Mouse (Mus musculus): ENCODE data around the gene Cdc20. TPM values are rescaled to one million over a fixed set of nuclear protein-coding genes. Genes with fewer than 3 reads are reported as not detected.

The Cdc20 gene
- total RNA-seq, 1 experiment from 2014 or later, result 2.7 TPM

GRCm38 (mm10) chr4:118424541-118425160 is 12.5 kb downstream of the Cdc20 start:
- ATAC-seq (ENCODE audit: extremely low read depth, insufficient number of reproducible peaks, low FRiP score, poor library complexity, severe bottlenecking), result no peak

DNA sequence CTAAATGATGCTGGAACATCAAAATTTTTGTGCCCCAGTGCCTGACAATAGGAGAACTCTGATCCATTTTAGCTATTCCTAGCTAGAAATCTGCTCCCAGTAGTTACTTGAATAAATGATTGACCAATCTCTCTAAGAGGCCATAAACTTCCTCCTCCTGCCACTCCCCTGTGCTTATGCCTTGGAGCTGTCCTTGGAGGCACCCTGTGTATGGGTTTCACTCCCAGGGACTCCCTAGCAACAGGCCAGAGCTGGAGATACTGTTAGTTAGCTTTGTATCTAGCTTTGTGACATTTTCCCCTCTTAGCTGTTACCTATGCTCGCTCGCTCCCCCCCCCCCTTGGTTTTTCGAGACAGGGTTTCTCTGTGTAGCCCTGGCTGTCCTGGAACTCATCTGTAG is 15.8 kb downstream of the Cdc20 start:
- ATAC-seq (ENCODE audit: extremely low read depth, insufficient number of reproducible peaks, low FRiP score, poor library complexity, severe bottlenecking), result no peak

- ATAC-seq (ENCODE audit: extremely low read depth, insufficient number of reproducible peaks, low FRiP score, poor library complexity, severe bottlenecking), result no peak
Observed at GRCm38 (mm10) chr4:118417112-118417797, 19.9 kb downstream of the Cdc20 start.

DNA sequence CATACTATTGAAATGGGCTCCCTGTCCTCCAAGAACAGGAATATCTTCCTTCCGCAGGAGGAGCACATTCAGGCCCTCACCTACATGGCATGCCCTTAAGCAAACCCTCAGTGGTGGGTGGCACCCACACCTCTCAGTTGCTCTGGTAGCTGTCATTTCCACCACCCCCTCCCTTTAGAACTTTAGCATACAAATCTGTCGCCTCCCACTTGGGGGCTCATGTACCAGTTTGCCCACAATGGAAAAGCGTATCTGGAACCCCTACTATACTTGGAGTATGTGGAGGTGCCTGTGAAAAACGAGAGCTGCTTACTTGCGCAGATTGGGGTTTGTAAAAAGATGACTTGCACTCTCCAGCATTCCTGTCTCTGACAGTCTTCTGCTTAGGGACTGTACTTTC is 20.8 kb downstream of the Cdc20 start:
- no peak for ATAC-seq (ENCODE audit: extremely low read depth, insufficient number of reproducible peaks, low FRiP score, poor library complexity, severe bottlenecking)

GRCm38 (mm10) chr4:118415779-118416178 is 21.4 kb downstream of the Cdc20 start:
- ATAC-seq (ENCODE audit: extremely low read depth, insufficient number of reproducible peaks, low FRiP score, poor library complexity, severe bottlenecking), result no peak

GRCm38 (mm10) chr4:118413553-118413952 is 23.6 kb downstream of the Cdc20 start:
- no peak for ATAC-seq (ENCODE audit: extremely low read depth, insufficient number of reproducible peaks, low FRiP score, poor library complexity, severe bottlenecking)

- no peak for ATAC-seq (ENCODE audit: extremely low read depth, insufficient number of reproducible peaks, low FRiP score, poor library complexity, severe bottlenecking)
Observed at GRCm38 (mm10) chr4:118410871-118411270, 26.3 kb downstream of the Cdc20 start.

DNA sequence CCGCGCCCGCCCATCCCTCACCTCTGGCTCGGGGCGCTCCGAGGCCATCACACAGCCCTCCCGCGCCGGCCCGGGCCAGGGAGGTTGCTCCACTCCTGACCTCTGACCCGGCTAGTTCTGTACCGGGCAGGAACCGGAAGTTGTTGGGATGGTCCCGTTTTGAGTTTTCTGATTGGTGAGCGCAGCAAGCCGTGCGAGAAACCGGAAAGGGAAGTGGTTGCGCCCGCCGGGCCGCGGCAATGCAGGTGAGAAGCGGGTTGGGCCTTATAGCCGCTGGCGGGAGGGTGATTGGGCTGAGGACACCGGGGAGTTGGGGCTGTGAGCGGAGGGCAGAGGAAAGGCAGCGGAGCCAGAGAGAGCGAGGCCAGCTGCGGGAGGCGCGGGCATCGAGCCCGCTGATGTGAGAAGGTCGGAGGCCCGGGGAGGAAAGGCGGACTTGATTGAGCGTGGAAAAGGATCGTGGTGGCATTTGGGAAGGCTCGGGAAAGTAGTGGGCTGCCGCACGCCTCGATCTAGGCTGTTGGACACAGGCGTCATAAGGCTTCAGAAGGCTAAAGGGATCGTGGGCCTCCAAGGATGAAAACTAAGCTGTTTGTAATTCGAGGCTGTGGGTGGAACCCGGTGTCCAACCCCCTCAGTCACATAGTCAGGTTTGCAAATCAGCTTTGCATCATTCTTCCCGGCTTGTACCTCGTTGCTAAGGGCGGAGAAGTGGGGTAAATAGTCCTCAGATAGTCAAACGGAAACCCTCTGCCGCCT is 27.8 kb downstream of the Cdc20 start, which contains the start of the genes Szt2 and Med8:
Szt2 (minus strand) TSS at position 132 of the 759 bp plus-strand sequence.
Med8 (plus strand) TSS at position 196 of the 759 bp plus-strand sequence.
- peak; percentile 98 for ATAC-seq (ENCODE audit: extremely low read depth, insufficient number of reproducible peaks, low FRiP score, poor library complexity, severe bottlenecking)

DNA sequence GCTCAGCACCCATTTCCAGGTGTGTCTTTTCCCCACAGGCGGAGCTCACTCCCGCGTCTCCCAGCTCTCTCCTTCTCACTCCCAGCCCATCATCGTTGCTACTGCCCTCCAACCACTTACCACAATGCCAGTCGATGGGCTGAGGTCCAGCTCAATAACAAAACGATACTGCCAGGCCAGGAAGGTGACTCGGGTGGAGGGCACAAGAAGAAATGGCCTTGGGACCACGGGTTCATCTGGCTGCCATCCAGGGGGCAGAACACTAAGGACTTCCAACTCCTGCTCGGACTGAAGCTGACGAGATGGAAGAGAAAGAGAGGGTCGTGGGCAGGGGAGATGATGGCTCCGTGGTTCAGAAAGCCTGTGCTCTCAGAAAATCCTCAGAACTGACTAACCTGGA is 34.5 kb downstream of the Cdc20 start:
- no peak for ATAC-seq (ENCODE audit: extremely low read depth, insufficient number of reproducible peaks, low FRiP score, poor library complexity, severe bottlenecking)

GRCm38 (mm10) chr4:118401918-118402317 is 35.2 kb downstream of the Cdc20 start:
- no peak for ATAC-seq (ENCODE audit: extremely low read depth, insufficient number of reproducible peaks, low FRiP score, poor library complexity, severe bottlenecking)

- no peak for ATAC-seq (ENCODE audit: extremely low read depth, insufficient number of reproducible peaks, low FRiP score, poor library complexity, severe bottlenecking)
Observed at GRCm38 (mm10) chr4:118401421-118401820, 35.7 kb downstream of the Cdc20 start.

GRCm38 (mm10) chr4:118398400-118398799 is 38.8 kb downstream of the Cdc20 start:
- peak; percentile 38; the same call in 1 of the 2 replicates for ATAC-seq (ENCODE audit: extremely low read depth, insufficient number of reproducible peaks, low FRiP score, poor library complexity, severe bottlenecking)

GRCm38 (mm10) chr4:118396433-118396832 is 40.7 kb downstream of the Cdc20 start:
- ATAC-seq (ENCODE audit: extremely low read depth, insufficient number of reproducible peaks, low FRiP score, poor library complexity, severe bottlenecking), result no peak

DNA sequence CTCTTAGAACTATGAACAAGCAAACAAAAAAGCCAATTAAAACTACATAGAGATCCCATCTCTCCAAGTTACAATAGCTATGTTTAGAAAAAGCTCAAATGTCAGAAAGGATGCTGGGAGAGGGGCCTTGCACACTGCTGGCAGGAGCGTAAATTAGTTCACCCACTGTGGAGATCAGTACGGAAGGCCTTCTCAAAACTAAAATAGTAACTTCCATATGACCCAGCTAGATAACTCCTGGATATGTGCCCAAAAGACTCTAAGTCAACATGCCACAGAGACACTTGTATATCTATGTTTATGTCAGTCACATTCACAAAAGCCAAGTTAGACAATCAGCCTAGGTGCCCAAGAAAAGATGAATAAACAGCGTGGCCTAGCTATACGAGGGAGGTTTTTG is 41.9 kb downstream of the Cdc20 start:
- ATAC-seq (ENCODE audit: extremely low read depth, insufficient number of reproducible peaks, low FRiP score, poor library complexity, severe bottlenecking), result no peak

- ATAC-seq (ENCODE audit: extremely low read depth, insufficient number of reproducible peaks, low FRiP score, poor library complexity, severe bottlenecking), result no peak
Observed at GRCm38 (mm10) chr4:118394505-118394904, 42.6 kb downstream of the Cdc20 start.

DNA sequence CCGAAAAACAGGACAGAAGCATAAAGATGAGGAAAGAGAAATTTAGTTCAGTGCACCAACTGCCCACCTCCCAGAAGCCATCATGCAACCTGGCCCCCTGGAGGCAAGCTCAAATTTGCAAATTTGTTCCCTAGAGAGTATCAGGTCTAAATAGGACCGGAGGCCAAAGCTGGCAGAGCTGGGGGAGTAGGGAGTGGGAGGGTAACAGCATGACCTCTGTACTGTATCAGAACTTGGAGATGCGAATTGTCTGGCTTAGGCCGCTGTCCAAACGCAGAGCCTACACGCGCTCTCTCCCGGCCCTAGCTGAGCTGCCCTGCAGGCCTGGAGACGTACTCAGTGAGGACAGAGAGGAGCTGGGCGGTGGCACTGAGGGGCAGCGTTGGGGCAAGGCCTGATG is 47.0 kb downstream of the Cdc20 start:
- ATAC-seq (ENCODE audit: extremely low read depth, insufficient number of reproducible peaks, low FRiP score, poor library complexity, severe bottlenecking), result no peak

DNA sequence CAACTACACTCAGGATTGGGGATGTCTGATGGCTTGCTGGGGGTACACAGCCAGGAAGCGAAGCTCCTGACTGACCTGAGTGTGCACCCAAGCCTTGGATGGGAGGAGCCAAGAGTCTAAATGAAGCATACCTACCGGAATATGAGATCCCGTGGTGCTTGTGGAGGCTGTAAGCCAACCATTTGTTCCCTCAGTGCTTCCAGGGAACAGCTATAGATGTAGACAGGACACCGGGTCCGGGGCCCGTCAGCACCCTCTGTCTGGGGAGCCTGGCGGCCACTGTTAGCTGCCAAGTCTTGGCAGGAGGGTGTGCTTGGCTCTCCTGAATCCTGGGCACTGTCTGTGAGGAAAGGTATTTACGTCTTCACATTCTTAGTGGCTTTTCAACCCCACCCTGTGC is 49.8 kb downstream of the Cdc20 start:
- no peak for ATAC-seq (ENCODE audit: extremely low read depth, insufficient number of reproducible peaks, low FRiP score, poor library complexity, severe bottlenecking)

DNA sequence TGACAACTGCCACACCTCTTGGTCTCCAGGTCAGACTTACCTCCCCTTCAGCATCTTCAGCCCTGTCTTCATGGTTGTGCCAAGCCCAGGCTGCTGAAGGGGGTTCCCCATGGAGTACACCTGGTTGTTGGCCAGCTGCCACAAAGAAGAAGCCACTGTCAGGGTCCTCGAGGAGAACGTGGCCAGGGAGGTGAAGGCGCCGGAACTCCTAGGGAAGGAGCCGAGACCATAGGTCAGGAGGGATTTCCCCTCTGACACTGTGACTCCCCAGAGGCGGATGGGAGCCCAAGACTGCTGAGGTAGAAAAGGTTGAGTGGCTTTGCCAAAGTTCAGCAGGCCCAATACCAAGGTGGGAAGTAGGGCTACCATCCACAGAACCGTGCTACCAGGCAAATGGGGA is 53.9 kb downstream of the Cdc20 start:
- no peak for ATAC-seq (ENCODE audit: extremely low read depth, insufficient number of reproducible peaks, low FRiP score, poor library complexity, severe bottlenecking)

Measured in neutrophil, adult 5-6 weeks (primary cell).